Mouse (Mus musculus): Measurements from ENCODE around the gene Stoml3. TPM values are rescaled to one million over a fixed set of nuclear protein-coding genes. Genes with fewer than 3 reads are reported as not detected.

Gene Stoml3
- 0.06 TPM in 1 of 2 replicates, not detected in the other for polyA plus RNA-seq (2012; rRNA removed)

DNA sequence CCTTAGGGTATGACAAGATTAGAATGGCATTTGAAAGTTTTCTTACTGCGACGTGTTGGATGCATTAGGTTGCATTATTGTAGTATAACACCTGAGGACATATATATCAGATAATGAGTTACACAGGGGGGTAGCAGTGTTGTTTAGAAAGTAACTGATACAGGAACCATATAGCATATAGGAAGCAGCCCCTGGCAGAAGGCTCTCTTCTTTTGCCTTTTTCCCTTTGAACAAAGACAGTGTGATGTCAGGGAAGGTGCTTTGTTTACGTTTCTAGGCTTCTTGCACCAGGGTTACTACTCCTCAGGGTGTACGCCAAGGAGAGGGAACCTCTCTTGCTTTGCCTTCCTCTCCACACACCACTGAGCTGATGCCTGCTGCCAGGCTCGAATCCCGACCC, at the start of gene Stoml3:
Gene Stoml3, plus strand, starts transcription at position 301 of the 400 bp plus-strand sequence.
- TF ChIP-seq CTCF (IDR thresholded peaks at IDR 0.05; ENCODE audit: insufficient read depth, low read length): no peak
- no peak for TF ChIP-seq POLR2A (IDR thresholded peaks at IDR 0.05; ENCODE audit: borderline replicate concordance, extremely low read depth, low read depth, low read length)
- Histone ChIP-seq H3K4me3 (replicated peaks; ENCODE audit: extremely low read depth, low read depth, low read length) (no peak within 1 kb of the TSS), H3K4me1 (ENCODE audit: control insufficient read depth, insufficient read depth, low read length) (peaks cover 4% of the 10 kb centered on the region; the same call in 1 of the 2 replicates)
- no peak for DNase-seq
- 72% methylated on average over 6 of the region's 6 CpGs for WGBS

DNA sequence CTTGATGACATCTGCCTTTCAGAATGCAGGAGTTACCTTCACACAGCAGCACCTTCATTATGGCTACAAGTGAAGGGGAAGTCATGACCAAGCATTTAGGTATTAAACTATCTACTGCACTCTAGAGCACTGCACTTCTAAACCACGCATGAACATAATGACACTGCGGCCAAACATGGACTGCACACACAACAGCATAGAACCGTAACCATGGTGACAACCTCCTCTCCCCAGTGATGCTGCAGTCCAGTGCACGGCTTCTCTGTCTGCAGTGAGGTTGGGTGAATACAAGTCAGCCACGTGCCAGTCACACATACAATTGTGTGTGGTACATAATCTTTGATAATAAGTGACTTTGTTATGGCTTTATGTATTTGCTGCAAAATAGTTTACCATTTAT, 42.9 kb upstream of the Stoml3 start:
- no peak overlapping the region for H3K4me3 ChIP-seq (replicated peaks; ENCODE audit: extremely low read depth, low read depth, low read length)
- TF ChIP-seq POLR2A (IDR thresholded peaks at IDR 0.05; ENCODE audit: borderline replicate concordance, extremely low read depth, low read depth, low read length): no peak
- TF ChIP-seq CTCF (IDR thresholded peaks at IDR 0.05; ENCODE audit: insufficient read depth, low read length): no peak
- WGBS: 85% methylated on average over 5 of the region's 5 CpGs
- H3K4me1 ChIP-seq (ENCODE audit: control insufficient read depth, insufficient read depth, low read length): no peaks in the 10 kb centered on the region; the same call in 1 of the 2 replicates
- no peak for DNase-seq

DNA sequence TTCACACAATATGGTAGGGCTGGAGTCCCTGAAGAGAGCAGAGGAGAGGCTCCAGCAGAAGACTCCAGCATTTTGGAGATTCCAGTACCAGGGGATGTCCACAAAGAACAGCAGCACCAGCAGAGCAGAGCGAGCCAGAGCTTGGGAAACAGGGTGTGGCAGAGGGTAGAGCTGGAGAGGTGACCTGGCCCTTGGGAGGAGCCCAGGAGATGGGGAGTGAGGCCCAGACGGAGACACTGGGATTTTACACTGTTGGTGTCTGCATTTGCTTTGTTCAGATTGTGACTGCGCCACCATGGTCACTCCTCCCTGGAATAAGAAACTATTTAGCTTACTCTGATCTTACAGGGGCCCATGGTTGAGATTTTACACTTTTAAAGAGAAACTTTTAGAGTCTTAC, 41.7 kb upstream of the Stoml3 start:
- Histone ChIP-seq H3K4me3 (replicated peaks; ENCODE audit: extremely low read depth, low read depth, low read length) (no peak overlapping the region), H3K4me1 (ENCODE audit: control insufficient read depth, insufficient read depth, low read length) (no peaks in the 10 kb centered on the region; the same call in 1 of the 2 replicates)
- 86% methylated on average over 3 of the region's 3 CpGs for WGBS
- no peak for TF ChIP-seq CTCF (IDR thresholded peaks at IDR 0.05; ENCODE audit: insufficient read depth, low read length)
- TF ChIP-seq POLR2A (IDR thresholded peaks at IDR 0.05; ENCODE audit: borderline replicate concordance, extremely low read depth, low read depth, low read length): no peak
- DNase-seq: no peak

- Histone ChIP-seq H3K4me1 (ENCODE audit: control insufficient read depth, insufficient read depth, low read length) (no peaks in the 10 kb centered on the region; the same call in 1 of the 2 replicates), H3K4me3 (replicated peaks; ENCODE audit: extremely low read depth, low read depth, low read length) (no peak overlapping the region)
- DNase-seq: no peak
- no peak for TF ChIP-seq POLR2A (IDR thresholded peaks at IDR 0.05; ENCODE audit: borderline replicate concordance, extremely low read depth, low read depth, low read length)
- peak; percentile 53; the same call in 1 of the 2 replicates for TF ChIP-seq CTCF (IDR thresholded peaks at IDR 0.05; ENCODE audit: insufficient read depth, low read length)
- 19% methylated on average over 2 of the region's 2 CpGs for WGBS
These were observed 40.2 kb upstream of the Stoml3 start for GRCm38 (mm10) chr3:53448208-53448607.

DNA sequence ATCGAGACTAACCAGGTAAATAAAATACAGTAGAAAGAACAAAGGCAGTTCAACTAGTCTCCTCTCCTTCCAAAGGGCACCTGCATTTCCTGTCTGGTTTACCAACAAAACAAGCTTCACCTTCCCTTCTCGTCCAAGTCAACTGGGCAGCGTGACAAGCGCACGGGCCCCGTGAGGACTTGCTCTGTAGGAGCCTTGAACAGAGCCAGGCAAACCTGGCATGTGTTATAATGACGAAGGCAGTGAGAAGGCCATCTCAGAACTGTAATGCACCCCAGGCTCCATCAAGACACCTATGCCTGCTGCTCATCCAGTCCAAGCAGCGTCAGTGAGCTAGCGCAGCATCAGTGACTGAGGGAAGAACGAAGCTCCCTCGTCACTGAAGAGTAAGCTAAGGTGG, 37.8 kb upstream of the Stoml3 start:
- DNase-seq: no peak
- Histone ChIP-seq H3K4me1 (ENCODE audit: control insufficient read depth, insufficient read depth, low read length) (no peaks in the 10 kb centered on the region), H3K4me3 (replicated peaks; ENCODE audit: extremely low read depth, low read depth, low read length) (no peak overlapping the region)
- 89% methylated on average over 11 of the region's 11 CpGs for WGBS
- no peak for TF ChIP-seq CTCF (IDR thresholded peaks at IDR 0.05; ENCODE audit: insufficient read depth, low read length)
- TF ChIP-seq POLR2A (IDR thresholded peaks at IDR 0.05; ENCODE audit: borderline replicate concordance, extremely low read depth, low read depth, low read length): no peak

DNA sequence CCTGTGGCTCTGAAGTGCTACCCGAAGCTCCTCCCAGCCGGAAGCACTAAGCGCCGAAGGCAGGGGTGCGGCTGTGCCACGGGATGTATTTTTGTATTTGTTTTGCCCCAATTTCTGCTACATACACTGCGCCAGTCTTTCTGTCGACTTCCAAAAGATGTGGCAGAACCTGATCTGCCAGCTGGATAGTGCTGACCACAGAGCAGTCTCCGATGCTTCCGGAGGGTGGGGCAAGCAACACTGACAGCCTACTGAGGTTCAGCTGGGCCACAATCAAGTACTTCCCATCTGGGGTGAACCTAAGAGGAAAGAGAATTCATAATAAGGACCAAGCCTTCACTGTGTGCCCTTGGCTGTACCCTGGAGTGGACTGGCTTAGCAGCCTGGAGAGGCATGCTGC, 36.1 kb upstream of the Stoml3 start:
- no peaks in the 10 kb centered on the region for H3K4me1 ChIP-seq (ENCODE audit: control insufficient read depth, insufficient read depth, low read length)
- TF ChIP-seq POLR2A (IDR thresholded peaks at IDR 0.05; ENCODE audit: borderline replicate concordance, extremely low read depth, low read depth, low read length) (no peak), CTCF (IDR thresholded peaks at IDR 0.05; ENCODE audit: insufficient read depth, low read length) (no peak)
- H3K4me3 ChIP-seq (replicated peaks; ENCODE audit: extremely low read depth, low read depth, low read length): no peak overlapping the region
- 76% methylated on average over 10 of the region's 10 CpGs for WGBS
- DNase-seq: peak; percentile 30

GRCm38 (mm10) chr3:53453346-53453745, 35.1 kb upstream of the Stoml3 start:
- 72% methylated on average over 7 of the region's 7 CpGs for WGBS
- DNase-seq: no peak
- Histone ChIP-seq H3K4me3 (replicated peaks; ENCODE audit: extremely low read depth, low read depth, low read length) (no peak overlapping the region), H3K4me1 (ENCODE audit: control insufficient read depth, insufficient read depth, low read length) (no peaks in the 10 kb centered on the region)
- TF ChIP-seq POLR2A (IDR thresholded peaks at IDR 0.05; ENCODE audit: borderline replicate concordance, extremely low read depth, low read depth, low read length) (no peak), CTCF (IDR thresholded peaks at IDR 0.05; ENCODE audit: insufficient read depth, low read length) (no peak)

GRCm38 (mm10) chr3:53454005-53454404, 34.4 kb upstream of the Stoml3 start:
- Histone ChIP-seq H3K4me3 (replicated peaks; ENCODE audit: extremely low read depth, low read depth, low read length) (no peak overlapping the region), H3K4me1 (ENCODE audit: control insufficient read depth, insufficient read depth, low read length) (no peaks in the 10 kb centered on the region)
- DNase-seq: no peak
- TF ChIP-seq CTCF (IDR thresholded peaks at IDR 0.05; ENCODE audit: insufficient read depth, low read length) (no peak), POLR2A (IDR thresholded peaks at IDR 0.05; ENCODE audit: borderline replicate concordance, extremely low read depth, low read depth, low read length) (no peak)
- 88% methylated on average over 6 of the region's 6 CpGs for WGBS

GRCm38 (mm10) chr3:53454561-53454960, 33.9 kb upstream of the Stoml3 start:
- TF ChIP-seq CTCF (IDR thresholded peaks at IDR 0.05; ENCODE audit: insufficient read depth, low read length): no peak
- TF ChIP-seq POLR2A (IDR thresholded peaks at IDR 0.05; ENCODE audit: borderline replicate concordance, extremely low read depth, low read depth, low read length): no peak
- no peak for DNase-seq
- 89% methylated on average over 6 of the region's 6 CpGs for WGBS

DNA sequence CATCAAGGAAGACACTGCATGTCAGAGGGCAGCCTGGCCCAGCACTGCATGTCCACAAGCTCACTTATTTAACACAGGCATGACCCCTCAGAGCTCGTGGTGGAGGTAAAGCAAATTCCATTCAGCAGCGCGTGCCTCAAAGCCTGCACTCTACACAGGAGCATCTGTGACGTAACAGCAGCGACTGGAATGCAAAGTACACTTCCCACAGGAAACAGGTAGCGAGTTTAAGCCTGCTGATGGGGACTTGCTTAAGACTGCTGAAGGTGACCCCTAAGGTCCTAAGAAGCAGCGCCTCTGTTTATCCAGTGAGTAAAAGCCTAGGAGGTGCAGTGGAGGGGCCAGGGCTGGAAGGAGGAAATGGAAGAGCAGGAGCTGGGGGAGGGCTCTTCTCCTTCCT, 33.5 kb upstream of the Stoml3 start:
- Histone ChIP-seq H3K4me3 (replicated peaks; ENCODE audit: extremely low read depth, low read depth, low read length) (no peak overlapping the region), H3K4me1 (ENCODE audit: control insufficient read depth, insufficient read depth, low read length) (no peaks in the 10 kb centered on the region; the same call in 1 of the 2 replicates)
- DNase-seq: no peak
- no peak for TF ChIP-seq CTCF (IDR thresholded peaks at IDR 0.05; ENCODE audit: insufficient read depth, low read length)
- no peak for TF ChIP-seq POLR2A (IDR thresholded peaks at IDR 0.05; ENCODE audit: borderline replicate concordance, extremely low read depth, low read depth, low read length)
- 70% methylated on average over 7 of the region's 7 CpGs for WGBS

More at GRCm38 (mm10) chr3:53454561-53454960, 33.9 kb upstream of the Stoml3 start:
- Histone ChIP-seq H3K4me1 (ENCODE audit: control insufficient read depth, insufficient read depth, low read length) (no peaks in the 10 kb centered on the region), H3K4me3 (replicated peaks; ENCODE audit: extremely low read depth, low read depth, low read length) (no peak overlapping the region)
